Mouse (Mus musculus) layer of hippocampus, adult 8-10 months (tissue): Measurements from ENCODE around the gene Xrcc1. TPM values are rescaled to one million over a fixed set of nuclear protein-coding genes. Genes with fewer than 3 reads are reported as not detected.
"Not testable (repeated sequence)": the region's sequence is repeated elsewhere in the genome, so short reads cannot be mapped to it uniquely, and the experiment has no call there.

Experiments used
- DNase-seq, 2 experiments: peaks; one replicate each; pipeline ENCODE4 v3.0.0; 2022; ENCODE audit warnings: low spot score in 2 of 2
- total RNA-seq, 4 experiments: library from RNA; stranded (reverse); gene quantifications; 2 replicates each; pipeline ENCODE4 v1.2.4; 2022

Gene Xrcc1
- 10 to 100 TPM; 32.9 to 44.7 (median 41.3) TPM for total RNA-seq

- no peak for DNase-seq
Measured at GRCm38 (mm10) chr7:24546068-24546614, at the start of gene Xrcc1, which contains the start of gene Pinlyp. TSS of gene Xrcc1 (plus strand) at chr7:24546289. TSS of gene Pinlyp (minus strand) at chr7:24546118.

- DNase-seq = no peak
Measured at GRCm38 (mm10) chr7:24499856-24500577, 46.1 kb upstream of the Xrcc1 start.

DNA sequence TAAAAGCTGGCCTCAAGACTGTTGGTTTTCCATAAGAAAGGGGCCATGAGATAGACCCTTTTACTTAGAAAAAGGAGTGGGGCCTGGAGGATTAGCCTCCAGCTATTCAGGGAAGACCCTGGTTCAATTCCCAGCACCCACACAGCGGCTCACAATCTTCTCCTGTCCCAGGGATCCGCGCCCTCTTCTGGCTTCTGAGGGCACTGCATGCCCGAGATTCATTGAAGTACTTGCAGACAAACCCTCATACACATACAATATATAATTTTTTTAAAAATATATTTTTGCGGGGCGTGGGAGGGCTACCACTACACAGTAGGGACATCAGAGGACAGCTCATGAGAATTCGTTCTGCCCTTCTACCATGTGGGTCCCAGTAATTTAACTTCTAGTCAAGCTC lies 45.2 kb upstream of the Xrcc1 start:
- DNase-seq = no peak

GRCm38 (mm10) chr7:24501492-24501891 lies 44.6 kb upstream of the Xrcc1 start:
- no peak for DNase-seq

DNA sequence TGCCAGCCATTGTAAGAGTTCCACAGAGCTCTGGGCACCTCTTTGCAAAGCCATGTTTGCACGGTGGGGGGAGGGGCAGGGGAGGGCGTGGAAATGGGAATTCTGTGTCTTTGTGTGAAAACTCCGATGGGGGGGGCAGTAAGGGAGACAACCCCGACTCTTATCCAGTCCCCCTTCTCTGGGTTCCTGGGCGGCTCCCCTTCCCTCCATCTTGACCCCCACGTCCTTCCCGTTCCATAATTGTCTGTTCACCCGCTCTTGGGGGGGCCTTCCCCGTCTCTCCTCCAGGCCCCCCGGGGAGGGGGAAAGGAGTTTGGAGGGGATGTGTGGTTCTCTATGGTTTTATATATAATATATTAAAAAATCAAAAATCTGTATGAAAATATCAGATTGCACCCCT lies 42.1 kb upstream of the Xrcc1 start:
- DNase-seq = no peak

DNA sequence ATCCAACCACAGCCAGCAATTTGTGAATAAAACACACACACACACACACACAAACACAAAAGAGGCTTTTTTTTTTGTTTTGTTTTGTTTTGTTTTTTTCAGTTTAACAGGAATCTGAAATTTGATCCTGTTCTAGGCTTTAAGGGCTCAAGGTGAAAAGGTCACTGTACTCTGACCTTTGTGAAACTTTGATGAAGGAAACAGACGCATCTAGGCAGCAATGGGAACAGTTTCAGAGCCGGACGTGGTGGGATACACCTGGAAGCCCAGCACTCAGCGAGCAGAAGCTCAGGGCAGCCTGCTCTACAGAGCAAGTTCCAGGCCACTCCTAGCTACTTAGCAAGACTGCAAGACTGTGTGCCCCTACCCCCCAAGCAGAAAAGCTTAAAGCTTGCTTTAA lies 41.2 kb upstream of the Xrcc1 start:
- DNase-seq = no peak

DNA sequence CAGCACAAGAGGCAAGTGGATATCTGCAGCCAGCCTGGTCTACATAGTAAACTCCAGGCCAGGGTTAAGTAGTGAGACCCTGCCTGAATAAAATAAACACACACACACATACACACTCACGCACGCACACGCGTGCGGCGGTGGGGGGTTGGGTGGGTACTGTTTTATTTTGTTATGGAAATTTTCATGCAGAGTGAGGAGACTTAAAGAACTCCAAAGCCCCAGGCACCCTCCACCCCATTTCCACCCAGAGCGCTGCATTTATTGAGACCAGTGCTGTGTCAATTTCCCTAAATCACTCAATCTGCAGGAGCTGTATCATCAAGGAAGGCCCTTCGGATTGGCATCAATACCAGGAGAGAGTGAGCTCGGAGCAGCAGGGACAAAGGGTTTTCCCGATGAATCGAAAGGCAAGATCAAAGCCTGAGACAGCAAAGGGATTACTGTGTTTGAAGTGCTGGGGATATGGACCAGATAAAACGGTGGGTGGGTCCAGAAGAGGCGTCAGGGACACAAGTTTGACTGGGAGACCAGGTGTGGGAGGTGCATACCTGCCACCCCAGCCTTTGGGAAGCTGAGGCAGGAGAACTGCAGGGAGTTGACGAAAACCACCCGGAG lies 40.5 kb upstream of the Xrcc1 start:
- no peak for DNase-seq

- no peak for DNase-seq
Measured at GRCm38 (mm10) chr7:24506065-24506459, 40.0 kb upstream of the Xrcc1 start.

DNA sequence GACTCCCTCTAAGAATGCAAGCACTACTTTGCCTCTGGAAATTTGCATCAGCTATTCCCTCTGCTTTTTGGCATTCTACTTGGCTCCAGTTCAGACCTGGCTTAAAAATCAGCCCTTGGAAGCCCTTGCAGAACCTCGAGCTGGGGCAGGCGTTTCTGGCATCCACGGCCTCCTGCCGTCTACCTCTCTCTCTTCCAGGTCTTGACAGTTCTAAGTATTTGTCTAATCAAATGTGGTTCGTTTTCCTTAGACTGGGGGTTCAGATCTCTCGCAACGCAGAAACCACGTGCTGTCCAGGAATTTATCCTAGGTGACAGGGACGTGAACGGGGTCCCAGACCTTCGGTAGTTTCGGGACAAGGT lies 39.6 kb upstream of the Xrcc1 start:
- peak; percentile 65 to 73 for DNase-seq

DNA sequence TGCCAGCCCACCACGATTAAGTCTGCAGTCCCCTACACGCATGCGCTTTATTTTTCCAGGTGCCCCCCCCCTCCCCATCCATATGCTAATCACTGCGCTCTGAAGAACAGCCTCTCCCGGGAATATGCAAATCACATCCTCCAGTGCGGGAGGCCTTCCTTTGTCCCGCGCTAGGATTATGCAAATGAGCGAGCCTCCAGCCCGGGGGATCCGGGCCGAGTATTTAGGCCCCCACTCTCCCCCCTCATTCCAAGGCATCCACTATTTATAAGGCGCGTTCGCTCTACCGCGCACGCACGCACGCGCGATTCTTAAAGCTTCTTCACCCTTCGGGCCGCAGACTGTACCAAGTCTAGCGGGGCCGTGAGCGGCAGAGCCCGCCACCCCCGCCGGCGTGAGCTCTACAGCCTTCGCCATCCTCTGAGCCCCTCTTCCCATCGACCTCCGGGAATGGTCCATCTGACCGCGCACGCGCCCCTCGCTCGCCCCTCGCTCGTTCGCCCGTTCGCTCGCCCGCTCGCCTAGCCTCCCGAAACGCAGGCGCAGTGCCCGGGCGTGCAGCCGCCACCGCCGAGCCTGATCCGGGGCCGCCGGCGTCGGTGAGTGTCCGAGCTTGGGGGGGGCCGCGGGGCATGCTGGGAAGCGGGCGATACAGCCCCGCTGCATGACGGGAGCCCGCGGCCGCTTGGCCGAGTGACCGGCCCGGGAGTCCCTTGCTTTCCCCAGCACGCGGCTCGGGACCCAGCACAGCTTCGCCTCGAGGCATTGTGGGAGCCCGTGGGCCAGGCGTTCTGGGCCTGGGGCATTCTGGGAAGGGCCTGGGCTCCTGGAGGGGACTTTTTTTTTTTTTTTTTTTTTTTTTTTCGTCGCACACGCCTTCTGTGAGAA lies 39.0 kb upstream of the Xrcc1 start, which contains the start of gene Zfp428:
Gene Zfp428, plus strand, starts transcription at position 169 of the 888 bp plus-strand sequence.
- DNase-seq = peak; percentile 77

GRCm38 (mm10) chr7:24507726-24508114 lies 38.4 kb upstream of the Xrcc1 start:
- DNase-seq = no peak

DNA sequence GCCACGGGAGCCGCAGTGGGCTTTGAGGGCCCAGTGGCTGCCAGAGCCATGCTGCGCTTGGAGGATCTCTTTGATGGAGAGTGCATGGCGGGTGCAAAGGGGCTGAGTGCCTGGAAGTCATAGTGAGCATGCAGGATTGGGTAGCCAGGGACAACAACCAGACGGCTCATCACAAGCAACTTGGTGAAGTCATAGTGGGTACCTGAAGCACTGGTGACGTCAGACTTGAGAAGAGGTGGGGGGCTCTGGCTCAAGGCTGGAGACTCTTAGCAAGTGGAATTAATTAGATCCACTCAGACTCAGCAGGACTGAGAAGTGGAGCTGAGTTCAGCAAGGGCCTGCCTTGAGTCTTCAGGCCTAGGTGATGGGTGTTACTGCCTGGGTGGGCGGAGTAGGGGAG lies 33.7 kb upstream of the Xrcc1 start, which contains the start of gene AC161166.1:
Gene AC161166.1, minus strand, starts transcription at position 101 of the 400 bp plus-strand sequence.
- DNase-seq = no peak

DNA sequence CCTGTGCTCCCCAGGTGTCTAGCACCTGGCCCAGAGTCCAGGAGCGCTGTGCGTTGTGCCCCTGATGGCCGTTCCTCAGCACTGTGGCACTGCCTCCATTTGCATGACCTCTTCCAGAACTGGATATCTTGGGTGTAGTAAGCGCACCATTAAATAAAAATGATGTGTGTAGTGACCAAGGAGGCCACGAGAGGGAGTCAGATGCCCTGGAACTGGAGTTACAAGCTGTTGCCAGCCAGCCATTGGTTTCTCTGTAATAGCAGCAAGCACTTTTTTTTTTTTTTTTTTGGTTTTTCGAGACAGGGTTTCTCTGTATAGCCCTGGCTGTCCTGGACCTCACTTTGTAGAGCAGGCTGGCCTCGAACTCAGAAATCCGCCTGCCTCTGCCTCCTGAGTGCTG lies 29.8 kb upstream of the Xrcc1 start:
- peak in 1 of 2 experiments; percentile 50 for DNase-seq

GRCm38 (mm10) chr7:24517077-24517476 lies 29.0 kb upstream of the Xrcc1 start:
- no peak for DNase-seq

GRCm38 (mm10) chr7:24517654-24518053 lies 28.4 kb upstream of the Xrcc1 start:
- DNase-seq = peak; percentile 59 to 66

GRCm38 (mm10) chr7:24519130-24519529 lies 27.0 kb upstream of the Xrcc1 start:
- DNase-seq = no peak

- DNase-seq = not testable (repeated sequence)
Measured at GRCm38 (mm10) chr7:24520054-24520453, 26.0 kb upstream of the Xrcc1 start.

DNA sequence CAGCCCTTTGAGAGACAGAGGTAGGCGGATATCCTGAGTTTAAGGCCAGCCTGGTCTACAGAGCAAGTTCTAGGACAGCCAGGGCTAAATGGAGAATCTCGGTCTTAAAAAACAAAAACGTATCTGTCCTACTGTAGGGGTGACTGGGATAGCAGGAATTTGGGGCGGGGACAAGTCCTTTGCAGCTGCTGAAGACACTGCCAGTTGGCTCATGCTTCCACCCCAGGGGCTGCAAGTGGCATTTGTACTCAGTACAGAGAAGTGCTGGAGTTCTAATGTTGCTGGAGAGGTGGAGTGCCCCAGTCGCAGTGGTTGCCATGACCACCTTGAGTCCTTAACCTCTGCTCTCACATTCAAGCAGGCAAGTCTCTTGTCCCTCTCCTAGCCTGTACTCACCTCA lies 23.3 kb upstream of the Xrcc1 start:
- no peak for DNase-seq

DNA sequence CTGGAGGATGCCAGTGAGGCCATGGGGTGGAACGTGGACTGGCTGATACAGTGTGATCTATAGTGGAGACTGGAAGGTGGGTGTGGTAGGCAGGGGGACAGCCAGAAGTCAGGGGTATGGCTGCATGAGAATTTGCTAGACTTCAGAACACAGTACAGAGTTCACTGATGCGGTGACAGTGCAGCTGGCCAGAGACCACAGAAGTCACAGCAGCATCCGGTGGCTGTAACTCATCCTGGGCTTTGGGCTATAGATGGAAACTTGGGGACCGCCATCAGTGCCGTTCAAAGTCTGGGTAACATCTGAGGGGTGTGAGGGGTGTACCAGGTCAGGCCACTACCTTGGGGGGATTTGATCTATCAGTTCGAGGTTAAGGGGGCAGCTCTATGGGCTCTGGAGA lies 22.4 kb upstream of the Xrcc1 start:
- no peak for DNase-seq

DNA sequence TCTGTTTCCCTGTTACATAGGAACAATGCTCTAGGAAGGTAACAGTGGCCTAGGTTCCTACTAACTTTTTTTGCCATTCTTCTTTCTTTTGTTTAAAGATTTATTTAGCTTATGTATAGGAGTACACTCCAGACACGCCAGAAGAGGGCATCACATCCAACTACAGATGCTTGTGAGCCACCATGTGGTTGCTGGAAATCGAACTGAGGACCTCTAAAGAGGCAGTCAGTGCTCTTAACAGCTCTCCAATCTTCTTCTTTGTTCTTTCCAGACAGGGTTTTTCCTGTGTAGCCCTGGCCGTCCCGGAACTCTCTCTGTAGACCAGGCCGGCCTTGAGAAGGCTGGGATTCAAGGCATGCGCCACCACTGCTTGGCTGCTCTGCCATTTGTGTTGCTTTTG lies 21.1 kb upstream of the Xrcc1 start:
- no peak for DNase-seq

- peak in 1 of 2 experiments; percentile 44 for DNase-seq
Measured at GRCm38 (mm10) chr7:24525686-24526420, 20.2 kb upstream of the Xrcc1 start.
